Mouse (Mus musculus) forelimb bud, embryonic 11.5 days (tissue): Measurements from ENCODE around the gene Rsl24d1.
A peak's percentile ranks its signal among the peaks of the same experiment; 100 is the strongest.
"Not testable (repeated sequence)": the region's sequence is repeated elsewhere in the genome, so short reads cannot be mapped to it uniquely, and the experiment has no call there.

Experiments used
- DNase-seq: peaks from one replicate; pipeline ENCODE4 v3.0.0-alpha.2; 2012; ENCODE audit warnings: low read depth, low spot score

Gene Rsl24d1

DNA sequence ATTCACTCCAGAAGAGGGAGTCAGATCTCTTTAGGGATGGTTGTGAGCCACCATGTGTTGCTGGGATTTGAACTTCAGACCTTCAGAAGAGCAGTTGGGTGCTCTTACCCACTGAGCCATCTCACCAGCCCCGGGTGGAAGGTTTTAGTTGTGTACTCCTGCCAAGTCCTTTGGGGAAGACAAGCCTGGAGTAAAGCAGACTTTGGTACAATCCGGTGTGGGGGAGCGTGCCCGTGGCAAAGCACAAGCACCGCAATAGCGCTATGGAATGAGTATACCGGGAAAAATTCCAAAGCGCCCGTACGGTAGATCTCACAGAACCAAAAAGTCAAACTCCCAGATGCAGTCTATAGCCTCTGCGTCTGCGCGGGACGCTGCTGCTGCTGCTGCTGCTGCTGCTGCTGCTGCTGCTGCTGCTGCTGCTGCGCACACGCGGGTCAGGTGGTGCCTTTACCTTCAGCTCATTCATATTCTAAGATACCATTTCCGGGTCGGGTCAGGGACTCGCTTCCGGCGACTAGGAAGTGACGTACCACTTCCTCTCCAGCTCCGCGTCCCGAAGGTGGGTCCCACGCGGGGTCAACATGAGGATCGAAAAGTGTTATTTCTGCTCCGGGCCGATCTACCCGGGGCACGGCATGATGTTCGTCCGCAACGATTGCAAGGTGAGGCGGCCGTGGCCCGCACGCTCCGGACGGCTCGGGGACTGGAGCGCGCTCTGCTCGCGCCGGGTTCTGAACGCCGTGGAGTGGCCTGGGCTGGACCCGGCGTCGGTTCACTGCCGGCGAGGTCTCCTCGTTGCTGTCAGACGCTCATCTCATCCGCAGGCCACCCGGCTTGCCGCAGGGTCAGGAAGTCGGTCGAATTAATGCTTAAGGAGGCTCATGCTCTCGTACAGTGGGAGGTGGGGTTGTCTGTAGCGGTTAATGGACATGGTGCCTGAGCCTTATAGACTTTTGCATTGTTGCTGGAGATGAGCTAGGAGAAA is at the start of gene Rsl24d1:
TSS of gene Rsl24d1 (plus strand) at position 508 of the 988 bp plus-strand sequence.
- DNase-seq = peak; percentile 88

DNA sequence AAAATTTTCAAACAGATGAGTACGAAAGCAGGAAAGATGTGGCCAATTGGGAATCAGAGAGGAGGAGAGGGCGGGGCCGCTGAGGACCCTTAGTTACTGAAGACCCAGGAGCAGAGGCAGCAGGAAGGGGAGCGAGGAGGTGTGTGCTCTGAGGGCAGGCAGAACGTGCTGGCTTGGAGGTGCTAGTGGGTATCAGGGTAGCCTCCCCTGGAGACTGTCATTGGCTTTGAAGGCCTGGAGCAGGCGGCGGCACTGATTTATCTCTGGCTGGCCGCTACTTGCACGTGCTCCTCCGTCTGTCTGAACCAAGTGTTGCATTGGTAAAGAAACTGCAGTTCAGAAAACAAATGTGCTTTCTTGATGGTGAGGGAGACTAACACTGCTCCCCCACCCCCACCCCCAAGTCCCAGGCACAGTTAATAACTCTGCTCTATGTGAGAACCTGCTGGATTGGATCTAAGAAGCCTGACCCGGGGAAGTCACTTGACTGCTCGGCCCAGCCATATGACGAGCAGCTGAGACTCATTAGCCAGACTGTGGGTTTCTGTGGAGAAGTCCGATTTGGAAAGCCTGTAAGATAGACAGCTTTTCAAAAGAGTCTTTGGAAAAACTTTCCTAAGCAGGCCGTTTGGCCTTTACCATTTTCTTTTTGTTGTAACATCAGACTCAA is 49.5 kb upstream of the Rsl24d1 start:
- peak; percentile 62 for DNase-seq

DNA sequence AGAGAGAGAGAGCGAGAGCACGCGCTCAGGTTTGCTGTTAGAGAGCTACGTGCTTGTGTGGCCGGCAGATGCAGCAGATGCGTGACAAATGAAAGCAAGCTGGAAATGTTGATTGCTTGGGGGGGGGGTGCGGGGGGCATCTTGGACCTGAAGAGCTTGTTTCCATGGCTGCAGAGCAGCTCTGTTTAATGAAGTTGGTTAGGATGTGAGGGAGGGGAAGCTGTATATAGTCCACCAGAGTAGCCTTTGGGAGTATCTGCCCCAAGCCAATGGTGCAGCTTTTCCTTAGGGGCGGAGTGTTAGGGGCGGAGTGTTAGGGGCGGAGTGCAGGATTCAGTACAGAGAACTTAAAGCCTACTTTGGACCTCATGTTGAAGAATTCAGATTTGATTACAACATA is 46.1 kb upstream of the Rsl24d1 start:
- DNase-seq = no peak

DNA sequence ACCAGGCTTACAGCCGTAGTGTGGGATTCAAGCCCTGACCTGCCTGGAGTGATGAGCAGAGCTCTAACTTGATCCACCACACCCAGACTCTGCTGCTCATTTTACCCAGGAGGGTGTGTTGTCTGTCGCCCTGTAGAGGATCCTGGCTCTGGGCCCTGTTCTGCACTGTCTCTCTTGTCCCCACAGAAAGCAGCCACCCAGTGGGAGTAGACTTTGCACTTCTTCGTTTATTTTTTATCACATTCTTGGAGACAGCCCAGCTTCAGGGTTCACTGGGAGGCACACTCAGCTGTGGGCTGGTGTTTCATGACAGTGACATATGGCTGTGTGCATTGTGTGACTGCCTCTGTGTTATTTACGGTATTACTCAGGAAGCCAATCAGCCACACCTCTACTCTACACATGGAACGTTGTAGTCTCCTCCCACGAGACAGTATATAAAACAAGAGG is 45.0 kb upstream of the Rsl24d1 start:
- DNase-seq = no peak

DNA sequence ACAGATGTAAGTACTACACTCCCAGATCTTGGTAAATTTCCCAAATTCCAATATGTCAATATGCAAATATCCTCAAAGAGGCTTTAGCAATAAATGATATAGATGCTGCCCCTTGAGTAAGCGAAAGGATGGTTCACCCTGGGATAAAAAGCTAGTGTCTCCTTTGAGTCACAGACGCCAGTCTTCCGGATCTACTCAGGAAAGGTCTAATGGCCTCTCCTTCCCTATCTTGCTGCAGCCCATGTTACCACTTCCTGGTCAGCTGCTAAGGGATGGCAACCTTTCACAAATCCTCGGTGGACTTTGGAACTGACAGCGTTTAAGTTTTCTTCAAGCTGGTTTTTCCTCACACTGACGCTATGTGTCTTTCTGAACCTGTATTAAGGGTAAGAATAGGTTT is 44.5 kb upstream of the Rsl24d1 start:
- DNase-seq = no peak

DNA sequence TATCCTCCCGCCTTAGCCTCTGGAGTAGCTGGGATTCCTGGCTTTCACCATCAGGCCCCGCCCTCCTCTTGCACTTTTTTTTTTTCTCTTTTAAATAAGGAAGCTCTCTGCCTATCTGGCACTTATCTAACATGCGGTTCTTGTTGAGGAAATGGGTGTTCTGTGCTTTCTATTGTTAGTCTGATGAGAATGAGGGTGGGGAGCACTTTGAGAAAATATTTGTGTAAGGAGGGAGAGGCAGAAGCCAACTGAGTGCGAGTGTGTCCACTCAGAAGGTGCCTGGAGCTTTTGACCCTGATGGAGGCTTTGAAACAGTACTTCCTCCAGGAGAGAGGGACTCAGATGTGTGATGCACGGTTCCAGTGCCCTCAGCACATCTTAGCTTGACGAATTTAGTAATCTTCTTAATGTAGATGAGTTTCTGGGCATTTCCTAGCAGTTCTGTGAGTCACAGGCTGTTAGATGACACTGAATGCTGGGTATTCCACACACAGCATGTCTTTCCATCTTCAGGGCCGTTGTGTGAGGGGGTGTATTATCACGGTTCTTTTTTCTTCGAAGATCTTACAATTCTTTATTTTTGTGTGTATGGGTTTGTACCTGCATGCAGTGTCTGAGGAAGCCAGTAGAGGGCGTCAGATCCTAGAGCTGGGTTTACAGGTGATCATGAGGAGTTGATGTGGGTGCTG is 42.1 kb upstream of the Rsl24d1 start:
- no peak for DNase-seq

DNA sequence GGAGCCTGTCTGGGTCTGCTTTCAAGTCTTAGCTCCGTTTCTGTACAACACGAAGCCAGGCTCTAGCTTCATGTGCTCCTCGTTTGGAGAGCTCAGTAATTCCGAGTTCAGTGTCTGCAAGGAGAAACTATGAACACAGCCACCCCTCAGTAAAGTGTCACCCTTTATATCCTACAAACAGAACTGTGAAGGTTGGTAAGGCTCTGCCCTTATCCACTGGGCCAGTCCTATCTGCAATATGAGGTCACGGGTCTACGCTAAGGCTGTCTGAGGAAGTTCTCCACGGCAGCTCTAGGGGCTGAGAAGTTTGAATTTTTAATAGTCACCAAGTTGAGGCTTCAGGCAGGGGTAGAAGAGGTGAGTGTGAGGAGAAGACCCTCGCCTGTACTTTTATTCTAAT is 40.8 kb upstream of the Rsl24d1 start:
- no peak for DNase-seq

DNA sequence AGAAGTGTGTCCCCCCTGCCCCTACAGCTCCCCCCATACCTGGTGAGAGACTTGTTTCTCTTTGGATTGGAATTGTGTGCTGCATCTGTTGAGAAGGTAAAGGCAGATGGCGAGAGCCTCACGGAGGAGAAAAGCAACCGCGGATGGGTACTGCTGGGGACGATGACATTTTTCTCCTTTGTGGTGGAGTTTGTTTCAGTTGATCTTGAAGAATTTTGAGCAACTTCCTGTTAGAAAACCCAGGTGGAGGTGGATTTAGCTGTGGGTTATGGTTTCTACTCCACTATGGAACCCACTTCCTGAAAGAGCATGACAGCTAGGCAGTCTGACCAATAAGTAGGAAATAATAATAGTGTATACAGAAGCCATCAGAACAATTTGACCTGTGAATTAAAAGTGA is 40.1 kb upstream of the Rsl24d1 start:
- no peak for DNase-seq

DNA sequence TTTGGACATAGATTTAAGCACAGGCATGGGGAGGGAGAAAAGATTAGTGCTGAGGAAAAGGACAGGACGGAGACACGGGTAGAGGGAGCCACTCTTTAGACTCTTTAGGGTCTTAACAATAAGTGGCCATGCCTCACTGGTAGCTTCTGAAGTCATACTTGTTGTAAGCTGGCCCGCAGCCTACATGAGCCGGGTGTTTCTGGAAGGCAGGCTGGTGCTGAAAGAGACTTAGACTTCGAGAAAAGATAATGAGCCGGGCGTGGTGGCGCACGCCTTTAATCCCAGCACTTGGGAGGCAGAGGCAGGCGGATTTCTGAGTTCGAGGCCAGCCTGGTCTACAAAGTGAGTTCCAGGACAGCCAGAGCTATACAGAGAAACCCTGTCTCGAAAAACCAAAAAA is 33.9 kb upstream of the Rsl24d1 start:
- DNase-seq = not testable (repeated sequence)

DNA sequence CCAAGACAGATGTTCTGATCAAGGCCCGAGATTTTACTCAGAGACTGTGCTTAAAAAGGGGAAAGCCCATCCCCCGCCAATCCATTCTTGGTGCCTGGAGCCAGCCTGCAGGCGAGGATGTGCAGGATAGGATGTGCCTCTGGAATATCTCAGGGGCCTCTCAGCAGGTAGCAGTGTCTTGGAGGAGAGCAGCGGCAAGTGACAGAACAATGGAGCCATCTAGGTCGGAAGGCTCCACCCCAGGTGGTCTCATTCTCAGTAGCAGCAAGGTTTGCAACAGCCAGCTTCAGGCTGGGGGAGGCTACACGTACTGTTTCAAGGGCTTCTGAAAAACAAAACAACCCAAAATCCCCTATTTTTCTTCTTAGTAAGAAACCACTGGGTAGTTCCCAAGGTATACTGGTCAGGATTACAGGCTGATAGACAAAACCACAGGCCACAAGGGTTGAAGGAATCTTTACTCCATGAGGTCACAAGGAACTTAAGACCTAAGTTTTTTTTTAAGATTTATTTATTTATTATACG is 33.4 kb upstream of the Rsl24d1 start:
- no peak for DNase-seq

DNA sequence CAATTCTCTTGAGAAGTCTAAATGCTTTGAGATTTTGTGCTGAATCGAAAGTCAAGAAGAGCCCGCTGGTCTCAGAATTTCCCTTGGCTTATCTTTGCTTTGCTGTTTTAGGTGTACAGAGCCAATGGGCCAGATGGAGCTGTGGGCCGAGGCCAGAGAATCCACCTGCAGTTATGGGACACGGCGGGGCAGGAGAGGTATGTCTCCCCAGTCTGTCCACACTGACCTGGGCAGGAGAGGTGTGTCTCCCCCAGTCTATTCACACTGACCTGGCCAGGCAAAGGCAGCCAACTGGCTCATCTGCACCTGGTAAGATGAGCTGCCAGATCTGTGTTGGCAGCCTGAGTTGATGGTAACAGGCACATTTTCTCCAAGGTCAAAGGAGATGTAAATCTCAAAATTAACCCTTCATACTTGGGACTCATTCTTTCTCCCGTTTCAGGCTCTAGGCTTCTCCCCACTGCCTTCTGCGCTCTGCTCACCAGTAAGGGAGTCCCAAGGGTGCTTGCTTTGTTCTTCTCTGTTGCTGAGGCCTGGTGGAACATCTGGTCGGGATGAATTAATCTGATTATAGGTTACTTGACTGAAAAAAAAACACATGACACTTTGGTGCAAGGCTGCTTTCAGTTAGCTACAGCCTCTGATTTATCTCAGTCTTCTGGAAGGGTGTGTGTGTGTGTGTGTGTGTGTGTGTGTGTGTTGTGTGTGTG is 30.8 kb upstream of the Rsl24d1 start:
- DNase-seq = no peak

DNA sequence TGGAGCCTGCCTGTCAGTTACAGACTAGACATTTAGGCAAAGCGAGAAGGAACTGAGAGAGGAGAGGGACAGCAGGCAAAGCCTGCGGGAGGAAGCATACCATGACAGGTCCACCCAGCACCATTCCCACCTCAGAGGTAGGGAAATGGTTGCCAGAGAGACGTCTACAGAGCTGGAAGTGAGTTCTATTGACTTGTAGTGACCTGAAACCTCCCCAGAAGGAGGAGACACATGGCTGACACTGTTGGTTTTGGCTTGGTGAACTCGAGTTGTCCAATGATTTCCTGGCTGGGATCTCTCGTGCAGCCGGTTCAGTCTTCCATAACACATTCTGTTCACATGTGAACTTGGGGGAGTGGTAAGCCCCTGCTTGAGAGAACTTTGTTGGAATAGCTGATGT is 29.3 kb upstream of the Rsl24d1 start:
- no peak for DNase-seq

DNA sequence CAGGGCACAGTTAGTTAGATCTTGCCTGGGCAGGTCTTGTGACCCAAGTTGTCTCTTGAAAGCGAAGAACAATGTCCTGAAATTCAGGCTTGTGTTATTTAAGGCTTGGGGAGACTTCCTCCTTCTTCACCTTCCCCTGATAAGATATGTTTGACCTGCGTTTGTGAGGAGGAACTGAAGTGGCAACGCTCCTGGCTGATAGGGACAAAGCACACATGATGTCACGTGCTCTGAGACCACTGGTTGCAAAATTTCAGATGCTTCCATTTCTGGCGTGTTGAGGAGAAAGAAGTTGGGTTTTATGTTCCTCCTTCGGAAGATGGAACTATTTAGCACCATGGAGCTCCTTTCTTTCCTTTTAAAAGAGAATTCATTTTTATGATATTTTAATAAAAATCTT is 27.4 kb upstream of the Rsl24d1 start:
- no peak for DNase-seq

DNA sequence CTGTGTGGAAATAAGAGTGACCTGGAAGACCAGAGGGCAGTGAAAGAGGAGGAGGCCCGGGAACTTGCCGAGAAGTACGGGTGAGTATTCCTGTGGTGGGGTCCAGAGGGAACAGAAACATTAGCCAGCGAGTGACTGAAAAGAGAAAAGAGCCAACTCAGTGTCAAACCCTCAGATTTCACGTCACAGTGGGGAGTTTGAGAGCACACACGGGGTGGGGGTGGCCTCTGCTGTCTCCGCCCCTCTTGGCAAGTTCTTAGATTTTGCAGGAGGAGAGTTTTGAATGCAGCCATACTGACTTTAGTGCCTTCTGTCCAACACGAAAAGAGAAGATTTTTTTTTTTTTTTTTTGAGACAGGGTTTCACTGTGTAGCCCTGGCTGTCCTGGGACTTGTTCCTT is 26.1 kb upstream of the Rsl24d1 start:
- no peak for DNase-seq

DNA sequence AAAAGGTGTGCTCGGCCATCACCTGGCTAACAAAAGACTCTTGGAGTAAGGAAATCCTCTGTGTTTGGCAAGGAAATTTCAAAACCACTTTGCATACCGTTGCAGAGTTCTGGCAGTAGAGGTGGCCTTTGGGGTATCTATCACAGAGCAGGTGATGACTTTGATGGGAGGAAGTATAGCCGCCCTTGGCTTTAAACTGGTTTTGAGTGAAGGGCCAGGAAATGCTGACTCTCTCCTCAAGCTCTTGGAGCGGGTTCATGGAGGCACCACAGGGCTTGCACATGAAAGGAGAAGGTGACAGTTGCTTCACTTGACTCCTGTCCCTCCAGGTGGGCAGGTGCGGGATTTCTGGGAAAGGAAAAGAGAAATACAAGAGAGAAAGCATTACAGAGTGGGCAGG is 25.6 kb upstream of the Rsl24d1 start:
- no peak for DNase-seq

DNA sequence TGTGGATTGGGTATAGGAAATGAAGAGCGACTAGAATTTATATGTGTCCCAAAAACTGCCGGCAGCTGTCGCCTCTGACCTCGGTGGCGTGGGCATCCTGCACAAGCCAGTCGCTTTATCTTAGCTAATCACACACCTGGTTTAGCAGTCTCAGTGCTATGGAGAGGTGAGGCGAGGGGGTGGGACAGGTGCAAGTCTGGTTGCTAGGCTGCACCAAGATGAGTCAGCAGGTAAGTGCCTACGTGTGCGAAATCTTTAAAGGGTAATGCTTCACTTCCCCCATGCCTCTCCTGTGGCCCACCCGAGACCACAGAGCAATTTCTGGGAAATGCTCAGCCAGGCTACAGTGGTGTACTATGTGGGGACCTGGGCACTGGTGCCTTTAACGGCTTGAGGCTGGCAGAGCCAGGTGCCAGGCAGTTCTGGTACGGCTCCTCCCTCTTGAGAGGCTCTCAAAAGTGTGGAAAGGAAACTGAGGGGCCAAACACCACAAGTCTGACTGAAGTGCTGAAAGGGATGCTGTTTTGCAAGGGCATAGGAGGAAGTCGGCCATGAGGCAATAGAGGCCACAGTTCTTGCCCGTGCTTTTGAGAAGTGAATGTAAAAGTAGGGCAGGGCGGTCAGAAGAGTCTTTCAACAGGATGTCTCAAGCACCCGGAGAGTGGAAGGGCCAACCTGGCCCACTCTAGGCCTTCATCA is 23.9 kb upstream of the Rsl24d1 start:
- DNase-seq = no peak

DNA sequence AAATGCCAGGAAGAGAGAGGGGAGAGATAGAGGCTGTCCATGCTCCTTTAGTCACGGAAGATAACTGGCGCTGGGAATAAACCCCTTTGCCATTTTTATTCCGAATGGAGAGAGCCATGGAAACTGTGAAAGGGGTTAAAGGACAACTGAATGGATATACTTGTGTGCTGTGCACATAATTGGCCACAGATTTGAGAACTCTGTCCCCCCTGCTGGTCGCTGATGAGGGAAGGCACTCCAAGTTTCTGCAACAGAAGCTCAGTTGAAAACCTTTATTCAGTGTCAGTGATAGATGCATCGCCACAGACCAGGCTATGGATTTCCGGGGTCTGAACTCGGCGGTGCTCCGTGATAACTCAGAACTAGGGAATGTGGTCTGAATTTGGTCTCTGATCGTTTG is 23.1 kb upstream of the Rsl24d1 start:
- DNase-seq = no peak

DNA sequence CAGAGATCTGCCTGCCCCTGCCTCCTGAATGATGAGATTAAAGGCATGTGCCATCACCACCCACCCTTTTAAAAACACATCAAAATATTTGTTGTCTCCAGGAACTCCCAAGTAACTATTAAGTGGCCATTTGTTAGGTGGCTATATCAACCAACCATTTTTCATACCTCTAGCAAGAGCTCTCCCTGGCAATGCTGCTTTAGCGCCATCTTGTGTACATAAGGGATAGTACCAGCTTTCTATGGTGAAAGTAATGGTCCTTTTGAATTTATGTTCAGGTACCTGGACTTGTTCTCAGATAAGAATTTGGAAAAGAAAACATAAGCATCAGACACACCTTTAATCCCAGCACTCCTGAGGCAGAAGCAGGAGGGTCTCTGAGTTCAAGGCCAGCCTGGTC is 21.5 kb upstream of the Rsl24d1 start:
- DNase-seq = peak; percentile 73

DNA sequence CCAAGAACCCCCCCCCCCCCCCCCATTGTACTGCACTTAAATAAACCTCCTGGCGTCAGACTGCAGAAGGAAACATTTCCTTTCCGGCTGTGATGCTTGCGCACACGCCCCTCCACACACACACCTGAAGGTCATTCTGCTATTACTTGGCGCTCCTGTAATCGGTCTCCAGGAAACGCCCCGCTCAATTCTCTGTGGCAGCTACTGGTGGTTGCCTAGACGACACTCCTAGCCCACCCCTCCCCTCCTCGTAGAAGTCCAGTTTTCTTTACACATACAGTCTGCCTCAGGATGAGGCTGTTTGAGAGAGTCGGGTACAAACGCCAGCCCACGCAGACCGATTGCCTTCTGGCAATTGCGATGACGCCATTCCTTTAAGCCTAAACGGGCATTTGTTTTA is 18.6 kb upstream of the Rsl24d1 start:
- DNase-seq = peak; percentile 32

DNA sequence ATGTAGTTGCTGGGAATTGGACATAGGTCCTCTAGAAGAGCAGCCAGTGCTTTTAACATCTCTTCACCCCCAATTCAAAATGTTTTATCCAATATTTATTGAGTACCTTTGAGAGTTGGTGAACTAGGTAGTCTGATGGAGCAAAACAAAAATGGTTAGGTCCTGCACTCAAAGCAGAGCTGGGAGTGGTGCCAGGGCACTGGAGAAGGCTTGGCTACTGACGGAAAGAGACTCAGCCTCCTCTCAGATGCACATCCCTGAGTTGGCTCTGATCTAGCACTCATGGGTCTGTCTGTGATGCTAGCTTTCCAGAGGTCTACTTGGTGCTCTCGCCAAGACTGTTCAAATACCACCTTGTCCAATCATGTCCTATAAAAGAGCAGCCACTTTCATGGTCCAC is 15.3 kb upstream of the Rsl24d1 start:
- no peak for DNase-seq

DNA sequence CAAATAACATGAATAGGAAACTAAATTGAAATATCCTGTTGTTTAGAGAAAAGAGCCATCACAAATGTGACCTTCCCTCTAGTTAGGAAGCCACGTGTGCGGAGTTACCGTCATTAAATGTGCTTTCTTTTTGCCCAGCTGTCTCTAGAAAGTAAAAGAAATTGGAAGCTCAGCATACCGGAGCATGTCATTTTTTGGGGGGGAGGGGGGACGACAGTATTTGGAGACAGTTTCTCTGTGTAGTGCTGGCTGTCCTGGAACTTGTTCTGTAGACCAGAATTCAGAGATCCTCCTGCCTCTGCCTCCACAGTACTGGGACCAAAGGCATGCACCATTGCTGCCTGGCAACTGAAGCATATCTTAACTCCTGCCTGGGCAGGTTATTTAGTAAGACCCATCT is 11.7 kb upstream of the Rsl24d1 start, which contains the start of gene Khdc3:
TSS of gene Khdc3 (plus strand) at position 301 of the 400 bp plus-strand sequence.
- no peak for DNase-seq
